Mouse (Mus musculus) forebrain, embryonic 11.5 days (tissue): ENCODE measurements around the gene Pacs1. TPM values are rescaled to one million over a fixed set of nuclear protein-coding genes. Genes with fewer than 3 reads are reported as not detected.

Experiments
- ATAC-seq: fragments of 200-750 bp; cut with Nextera tagmentation; replicated peaks from 2 replicates; pipeline ENCODE4 v1.8.0; 2017; ENCODE audit warnings: moderate TSS enrichment; ENCODE audit not compliant: low FRiP score
- DNase-seq: peaks from one replicate; pipeline ENCODE4 v3.0.0-alpha.2; 2017; ENCODE audit warnings: low spot score
- H3K27ac ChIP-seq: fragments of 300-500 bp; sonication (generic); 2 replicates; pipeline ENCODE4 v1.5.1; 2014; ENCODE audit warnings: low read depth, low read length
- H3K27me3 ChIP-seq: fragments of 300-500 bp; sonication (generic); 2 replicates; pipeline ENCODE4 v1.6.1; 2014; ENCODE audit warnings: mild to moderate bottlenecking, low read length, mixed read lengths; ENCODE audit not compliant: control insufficient read depth, insufficient read depth
- H3K36me3 ChIP-seq: fragments of 300-500 bp; sonication (generic); 2 replicates; pipeline ENCODE4 v1.6.1; 2014; ENCODE audit warnings: mild to moderate bottlenecking, low read length, moderate library complexity, mixed read lengths; ENCODE audit not compliant: control insufficient read depth, insufficient read depth
- H3K4me1 ChIP-seq: fragments of 300-500 bp; sonication (generic); replicated peaks from 2 replicates; pipeline ENCODE4 v1.6.1; 2014; ENCODE audit warnings: low read length, mixed read lengths; ENCODE audit not compliant: control insufficient read depth, insufficient read depth
- H3K4me2 ChIP-seq: fragments of 300-500 bp; sonication (generic); 2 replicates; pipeline ENCODE4 v1.6.1; 2014; ENCODE audit warnings: low read depth, mild to moderate bottlenecking, low read length, moderate library complexity, mixed read lengths; ENCODE audit not compliant: severe bottlenecking
- H3K4me3 ChIP-seq: fragments of 300-500 bp; sonication (generic); 2 replicates; pipeline ENCODE4 v1.5.1; 2014; ENCODE audit warnings: low read depth, low read length
- H3K9ac ChIP-seq: fragments of 300-500 bp; sonication (generic); 2 replicates; pipeline ENCODE4 v1.6.1; 2014; ENCODE audit warnings: low read length
- H3K9me3 ChIP-seq: fragments of 300-500 bp; sonication (generic); 2 replicates; pipeline ENCODE4 v1.6.1; 2016; ENCODE audit warnings: low read length, mixed read lengths; ENCODE audit not compliant: control insufficient read depth
- WGBS: fragments of 180-500 bp; shearing (Covaris S2); extraction: QIAGEN DNeasy Blood & Tissue Kit; methylation state at CpG from one replicate; pipeline ENCODE4 v1.1.7; 2014; 5-methylcytosine and 5-hydroxymethylcytosine counted together
- microRNA-seq: library from miRNA; unstranded; fragments of <30 nt; microRNA quantifications from one replicate; pipeline ENCODE4, GENCODE M21; 2016; ENCODE audit not compliant: insufficient number of aligned reads
- polyA plus RNA-seq: library from polyadenylated mRNA; unstranded; fragments of >200 nt; fragmentation: Nextera tagmentation; extraction: Ambion mirVana; gene quantifications from 2 replicates; pipeline ENCODE4 v1.2.1, GENCODE M21; 2014

Gene Pacs1
- polyA plus RNA-seq, 1 experiment from 2014 or later, result 32.2 TPM

- no peak for DNase-seq
- H3K4me3 ChIP-seq, result peak within 1 kb of the TSS; percentile 38
- under 1% methylated on average over 69 of the region's 69 CpGs for WGBS
These were observed 187.6 kb downstream of the Pacs1 start, which contains the start of gene Tmem151a for GRCm38 (mm10) chr19:5085145-5085863. Gene Tmem151a (minus strand): TSS chr19:5085531.

GRCm38 (mm10) chr19:5084834-5085144 lies 188.1 kb downstream of the Pacs1 start:
- 4% methylated on average over 15 of the region's 15 CpGs for WGBS
- Histone ChIP-seq H3K9ac (no peak overlapping the region), H3K4me3 (peak overlapping the region; percentile 38), H3K27me3 (peaks cover 49% of the 10 kb centered on the region), H3K36me3 (no peaks in the 10 kb centered on the region), H3K9me3 (no peaks in the 10 kb centered on the region), H3K4me2 (peak overlapping the region; percentile 86), H3K4me1 (peaks cover 18% of the 10 kb centered on the region), H3K27ac (no peak overlapping the region)
- DNase-seq (no peak), ATAC-seq (no peak)

More at GRCm38 (mm10) chr19:5085145-5085863, 187.6 kb downstream of the Pacs1 start, which contains the start of gene Tmem151a:
- Histone ChIP-seq H3K27me3 (peaks cover 49% of the 10 kb centered on the region), H3K4me2 (peak within 1 kb of the TSS; percentile 86), H3K4me1 (peaks cover 18% of the 10 kb centered on the region), H3K27ac (no peak within 1 kb of the TSS), H3K36me3 (no peaks in the 10 kb centered on the region), H3K9ac (peak within 1 kb of the TSS; percentile 29), H3K9me3 (no peaks in the 10 kb centered on the region)
- ATAC-seq, result no peak

- ATAC-seq (no peak), DNase-seq (no peak)
- no peaks in the 10 kb centered on the region for H3K36me3 ChIP-seq
- peaks cover 49% of the 10 kb centered on the region for H3K27me3 ChIP-seq
- no peak overlapping the region for H3K27ac ChIP-seq
- peaks cover 16% of the 10 kb centered on the region for H3K4me1 ChIP-seq
- no peak overlapping the region for H3K4me2 ChIP-seq
- H3K4me3 ChIP-seq, result no peak overlapping the region
- no peak overlapping the region for H3K9ac ChIP-seq
- no peaks in the 10 kb centered on the region for H3K9me3 ChIP-seq
- WGBS, result 73% methylated on average over 3 of the region's 3 CpGs
These were observed 188.7 kb downstream of the Pacs1 start for GRCm38 (mm10) chr19:5083961-5084833.

Small RNAs within 50 kb of the gene (microRNA-seq; reads per million reads assigned to microRNA genes)
- not detected for gene Gm27468

Other genes with a start within 250 kb of the Pacs1 start
- gene Slc29a2, start 249.3 kb downstream of the Pacs1 start, polyA plus RNA-seq, result 5.5 and 8.3 TPM in 2 replicates
- 35.2 and 40.4 TPM in 2 replicates for gene B4gat1, start 234.3 kb downstream of the Pacs1 start, polyA plus RNA-seq
- gene AC124502.3, start 234.2 kb downstream of the Pacs1 start, polyA plus RNA-seq, result 4.0 and 4.2 TPM in 2 replicates
- 58.4 and 62.6 TPM in 2 replicates for gene Brms1, start 231.8 kb downstream of the Pacs1 start, polyA plus RNA-seq
- 2.0 TPM in 2 replicates for gene Rin1, start 222.6 kb downstream of the Pacs1 start, polyA plus RNA-seq
- gene Cd248, start 205.0 kb downstream of the Pacs1 start, polyA plus RNA-seq, result 30.7 and 32.7 TPM in 2 replicates
- 1.2 and 1.8 TPM in 2 replicates for gene Tmem151a, start 187.6 kb downstream of the Pacs1 start, polyA plus RNA-seq
- 69.5 and 75.8 TPM in 2 replicates for gene Yif1a, start 184.6 kb downstream of the Pacs1 start, polyA plus RNA-seq
- 93.2 and 112 TPM in 2 replicates for gene Cnih2, start 174.6 kb downstream of the Pacs1 start, polyA plus RNA-seq
- gene Rab1b, start 166.0 kb downstream of the Pacs1 start, polyA plus RNA-seq, result 250 and 262 TPM in 2 replicates
- 35.3 and 38.5 TPM in 2 replicates for gene Klc2, start 154.6 kb downstream of the Pacs1 start, polyA plus RNA-seq
- 418 and 450 TPM in 2 replicates for gene Sf3b2, start 22.3 kb upstream of the Pacs1 start, polyA plus RNA-seq
- 17.2 and 18.9 TPM in 2 replicates for gene Gal3st3, start 25.2 kb upstream of the Pacs1 start, polyA plus RNA-seq
- gene Catsper1, start 62.6 kb upstream of the Pacs1 start, polyA plus RNA-seq, result not detected in 2 replicates
- gene Cst6, start 76.5 kb upstream of the Pacs1 start, polyA plus RNA-seq, result 0.83 TPM in 1 of 2 replicates, not detected in the other
- gene Eif1ad, start 93.6 kb upstream of the Pacs1 start, polyA plus RNA-seq, result 79.2 and 82.8 TPM in 2 replicates
- 470 and 498 TPM in 2 replicates for gene Banf1, start 94.0 kb upstream of the Pacs1 start, polyA plus RNA-seq
- gene Sart1, start 115.6 kb upstream of the Pacs1 start, polyA plus RNA-seq, result 87.1 and 101 TPM in 2 replicates
- gene Tsga10ip, start 129.4 kb upstream of the Pacs1 start, polyA plus RNA-seq, result not detected in 2 replicates
- 193 and 202 TPM in 2 replicates for gene Drap1, start 151.9 kb upstream of the Pacs1 start, polyA plus RNA-seq
- 34.6 and 42.0 TPM in 2 replicates for gene AI837181, start 152.0 kb upstream of the Pacs1 start, polyA plus RNA-seq
- not detected in 2 replicates for gene Fosl1, start 174.4 kb upstream of the Pacs1 start, polyA plus RNA-seq
- 6.5 and 6.6 TPM in 2 replicates for gene Ccdc85b, start 184.8 kb upstream of the Pacs1 start, polyA plus RNA-seq
- 105 TPM in 2 replicates for gene Fibp, start 187.5 kb upstream of the Pacs1 start, polyA plus RNA-seq
- 3.4 and 4.0 TPM in 2 replicates for gene Ctsw, start 195.4 kb upstream of the Pacs1 start, polyA plus RNA-seq
- 49.1 and 50.4 TPM in 2 replicates for gene Efemp2, start 200.8 kb upstream of the Pacs1 start, polyA plus RNA-seq
- 39.2 and 42.7 TPM in 2 replicates for gene Mus81, start 215.3 kb upstream of the Pacs1 start, polyA plus RNA-seq
- gene Cfl1, start 217.3 kb upstream of the Pacs1 start, polyA plus RNA-seq, result 3,238 and 3,452 TPM in 2 replicates
- not detected in 2 replicates for gene 1700020D05Rik, start 230.7 kb upstream of the Pacs1 start, polyA plus RNA-seq
- 15.9 and 19.5 TPM in 2 replicates for gene Snx32, start 237.4 kb upstream of the Pacs1 start, polyA plus RNA-seq